Mouse (Mus musculus): ENCODE data around the gene Olfr284. TPM values are rescaled to one million over a fixed set of nuclear protein-coding genes. Genes with fewer than 3 reads are reported as not detected.

Olfr284 gene
- polyA plus RNA-seq (2016; fragmentation: Nextera tagmentation; extraction: Ambion mirVana) = not detected in 2 replicates

GRCm38 (mm10) chr15:98340887-98341286 is at the start of gene Olfr284:
Olfr284 (minus strand) TSS chr15:98340987.
- no peaks in the 10 kb centered on the region for H3K4me1 ChIP-seq
- no peaks in the 10 kb centered on the region for H3K9me3 ChIP-seq
- no peak for DNase-seq (ENCODE audit: extremely low spot score, low spot score)
- H3K27me3 ChIP-seq (ENCODE audit: poor library complexity, severe bottlenecking) = no peaks in the 10 kb centered on the region
- H3K27ac ChIP-seq = no peak within 1 kb of the TSS
- H3K36me3 ChIP-seq (replicated peaks) = no peaks in the 10 kb centered on the region
- 92% methylated on average over 8 of the region's 8 CpGs for WGBS
- H3K4me3 ChIP-seq = no peak within 1 kb of the TSS

- 38% methylated on average over 7 of the region's 7 CpGs for WGBS
- Histone ChIP-seq H3K36me3 (replicated peaks) (no peaks in the 10 kb centered on the region), H3K27ac (no peak overlapping the region), H3K4me3 (no peak overlapping the region), H3K4me1 (no peaks in the 10 kb centered on the region), H3K27me3 (ENCODE audit: poor library complexity, severe bottlenecking) (no peaks in the 10 kb centered on the region), H3K9me3 (peaks cover 4% of the 10 kb centered on the region; the same call in 1 of the 2 replicates)
- peak; percentile 75 for DNase-seq (ENCODE audit: extremely low spot score, low spot score)
Observed at GRCm38 (mm10) chr15:98389796-98390195, 49.0 kb upstream of the Olfr284 start.

- Histone ChIP-seq H3K27me3 (ENCODE audit: poor library complexity, severe bottlenecking) (no peaks in the 10 kb centered on the region), H3K9me3 (no peaks in the 10 kb centered on the region), H3K36me3 (replicated peaks) (no peaks in the 10 kb centered on the region), H3K27ac (no peak overlapping the region), H3K4me3 (no peak overlapping the region), H3K4me1 (no peaks in the 10 kb centered on the region)
- no peak for DNase-seq (ENCODE audit: extremely low spot score, low spot score)
- WGBS = 80% methylated on average over 2 of the region's 2 CpGs
Observed at GRCm38 (mm10) chr15:98387621-98388020, 46.8 kb upstream of the Olfr284 start.

- no peaks in the 10 kb centered on the region for H3K27me3 ChIP-seq (ENCODE audit: poor library complexity, severe bottlenecking)
- 90% methylated on average over 6 of the region's 6 CpGs for WGBS
- H3K36me3 ChIP-seq (replicated peaks) = no peaks in the 10 kb centered on the region
- no peak within 1 kb of the TSS for H3K27ac ChIP-seq
- H3K4me1 ChIP-seq = no peaks in the 10 kb centered on the region
- H3K4me3 ChIP-seq = no peak within 1 kb of the TSS
- H3K9me3 ChIP-seq = no peaks in the 10 kb centered on the region
- no peak for DNase-seq (ENCODE audit: extremely low spot score, low spot score)
Observed at GRCm38 (mm10) chr15:98380846-98381245, 40.1 kb upstream of the Olfr284 start, which contains the start of gene Olfr283. Olfr283 (minus strand) TSS chr15:98380946.

- Histone ChIP-seq H3K36me3 (replicated peaks) (no peaks in the 10 kb centered on the region), H3K27ac (no peak overlapping the region), H3K4me1 (no peaks in the 10 kb centered on the region), H3K27me3 (ENCODE audit: poor library complexity, severe bottlenecking) (no peaks in the 10 kb centered on the region), H3K9me3 (no peaks in the 10 kb centered on the region), H3K4me3 (no peak overlapping the region)
- no peak for DNase-seq (ENCODE audit: extremely low spot score, low spot score)
- 92% methylated on average over 13 of the region's 13 CpGs for WGBS
Observed at GRCm38 (mm10) chr15:98378209-98378608, 37.4 kb upstream of the Olfr284 start.

GRCm38 (mm10) chr15:98317177-98317724 is 23.5 kb downstream of the Olfr284 start, which contains the start of gene Olfr285:
Olfr285 (minus strand) TSS chr15:98317353.
- H3K4me1 ChIP-seq = no peaks in the 10 kb centered on the region
- DNase-seq (ENCODE audit: extremely low spot score, low spot score) = no peak

GRCm38 (mm10) chr15:98315703-98316102 is 25.1 kb downstream of the Olfr284 start:
- no peak overlapping the region for H3K4me3 ChIP-seq
- no peaks in the 10 kb centered on the region for H3K4me1 ChIP-seq
- H3K9me3 ChIP-seq = no peaks in the 10 kb centered on the region
- WGBS = 61% methylated on average over 6 of the region's 6 CpGs
- no peaks in the 10 kb centered on the region for H3K27me3 ChIP-seq (ENCODE audit: poor library complexity, severe bottlenecking)
- DNase-seq (ENCODE audit: extremely low spot score, low spot score) = no peak
- H3K27ac ChIP-seq = no peak overlapping the region
- H3K36me3 ChIP-seq (replicated peaks) = no peaks in the 10 kb centered on the region

More at GRCm38 (mm10) chr15:98317177-98317724, 23.5 kb downstream of the Olfr284 start, which contains the start of gene Olfr285:
- Histone ChIP-seq H3K27me3 (ENCODE audit: poor library complexity, severe bottlenecking) (no peaks in the 10 kb centered on the region), H3K4me3 (no peak within 1 kb of the TSS), H3K36me3 (replicated peaks) (no peaks in the 10 kb centered on the region), H3K27ac (no peak within 1 kb of the TSS), H3K9me3 (no peaks in the 10 kb centered on the region; the same call in 1 of the 2 replicates)
- WGBS = 93% methylated on average over 5 of the region's 5 CpGs

- Histone ChIP-seq H3K4me3 (peak within 1 kb of the TSS; percentile 81), H3K27ac (peak within 1 kb of the TSS; percentile 82), H3K9me3 (peaks cover 4% of the 10 kb centered on the region; the same call in 1 of the 2 replicates), H3K27me3 (ENCODE audit: poor library complexity, severe bottlenecking) (peaks cover 16% of the 10 kb centered on the region), H3K4me1 (peaks cover 11% of the 10 kb centered on the region), H3K36me3 (replicated peaks) (no peaks in the 10 kb centered on the region)
- DNase-seq (ENCODE audit: extremely low spot score, low spot score) = peak; percentile 22
- WGBS = 3% methylated on average over 60 of the region's 60 CpGs
Observed at GRCm38 (mm10) chr15:98295628-98296551, 44.9 kb downstream of the Olfr284 start, which contains the start of gene Zfp641. Zfp641 (minus strand) TSS chr15:98296161.

GRCm38 (mm10) chr15:98293651-98294050 is 47.1 kb downstream of the Olfr284 start:
- H3K4me3 ChIP-seq = no peak overlapping the region
- H3K27me3 ChIP-seq (ENCODE audit: poor library complexity, severe bottlenecking) = peaks cover 16% of the 10 kb centered on the region
- DNase-seq (ENCODE audit: extremely low spot score, low spot score) = no peak
- peaks cover 11% of the 10 kb centered on the region for H3K4me1 ChIP-seq
- WGBS = 88% methylated on average over 8 of the region's 8 CpGs
- H3K27ac ChIP-seq = no peak overlapping the region
- H3K36me3 ChIP-seq (replicated peaks) = no peaks in the 10 kb centered on the region
- no peaks in the 10 kb centered on the region for H3K9me3 ChIP-seq

Other genes starting within 250 kb of the Olfr284 start
- gene Pfkm, start 248.4 kb downstream of the Olfr284 start, polyA plus RNA-seq (2016; fragmentation: Nextera tagmentation; extraction: Ambion mirVana) = 37.8 and 38.2 TPM in 2 replicates
- 48.9 and 49.4 TPM in 2 replicates for gene Senp1, start 247.2 kb downstream of the Olfr284 start, polyA plus RNA-seq (2016; fragmentation: Nextera tagmentation; extraction: Ambion mirVana)
- gene Asb8, start 175.4 kb downstream of the Olfr284 start, polyA plus RNA-seq (2016; fragmentation: Nextera tagmentation; extraction: Ambion mirVana) = 40.7 and 40.8 TPM in 2 replicates
- 4.4 and 4.6 TPM in 2 replicates for gene Ccdc184, start 173.8 kb downstream of the Olfr284 start, polyA plus RNA-seq (2016; fragmentation: Nextera tagmentation; extraction: Ambion mirVana)
- not detected in 2 replicates for gene Olfr288, start 145.4 kb downstream of the Olfr284 start, polyA plus RNA-seq (2016; fragmentation: Nextera tagmentation; extraction: Ambion mirVana)
- gene Gm44579, start 120.0 kb downstream of the Olfr284 start, polyA plus RNA-seq (2016; fragmentation: Nextera tagmentation; extraction: Ambion mirVana) = not detected in 2 replicates
- not detected in 2 replicates for gene Olfr287, start 119.9 kb downstream of the Olfr284 start, polyA plus RNA-seq (2016; fragmentation: Nextera tagmentation; extraction: Ambion mirVana)
- not detected in 2 replicates for gene Olfr286, start 106.5 kb downstream of the Olfr284 start, polyA plus RNA-seq (2016; fragmentation: Nextera tagmentation; extraction: Ambion mirVana)
- gene H1fnt, start 83.7 kb downstream of the Olfr284 start, polyA plus RNA-seq (2016; fragmentation: Nextera tagmentation; extraction: Ambion mirVana) = not detected in 2 replicates
- 0.47 and 0.58 TPM in 2 replicates for gene Zfp641, start 44.8 kb downstream of the Olfr284 start, polyA plus RNA-seq (2016; fragmentation: Nextera tagmentation; extraction: Ambion mirVana)
- not detected in 2 replicates for gene Olfr285, start 23.6 kb downstream of the Olfr284 start, polyA plus RNA-seq (2016; fragmentation: Nextera tagmentation; extraction: Ambion mirVana)
- gene Olfr283, start 40.0 kb upstream of the Olfr284 start, polyA plus RNA-seq (2016; fragmentation: Nextera tagmentation; extraction: Ambion mirVana) = not detected in 2 replicates
- gene Olfr282, start 90.2 kb upstream of the Olfr284 start, polyA plus RNA-seq (2016; fragmentation: Nextera tagmentation; extraction: Ambion mirVana) = not detected in 2 replicates
- gene Olfr281, start 111.6 kb upstream of the Olfr284 start, polyA plus RNA-seq (2016; fragmentation: Nextera tagmentation; extraction: Ambion mirVana) = not detected in 2 replicates
- gene OR5BS1P, start 128.9 kb upstream of the Olfr284 start, polyA plus RNA-seq (2016; fragmentation: Nextera tagmentation; extraction: Ambion mirVana) = not detected in 2 replicates
- 0.49 TPM in 1 of 2 replicates, not detected in the other for gene Lalba, start 141.7 kb upstream of the Olfr284 start, polyA plus RNA-seq (2016; fragmentation: Nextera tagmentation; extraction: Ambion mirVana)
- not detected in 2 replicates for gene Olfr279, start 151.4 kb upstream of the Olfr284 start, polyA plus RNA-seq (2016; fragmentation: Nextera tagmentation; extraction: Ambion mirVana)
- 144 and 145 TPM in 2 replicates for gene Kansl2, start 193.3 kb upstream of the Olfr284 start, polyA plus RNA-seq (2016; fragmentation: Nextera tagmentation; extraction: Ambion mirVana)
- 59.8 and 62.0 TPM in 2 replicates for gene Ccnt1, start 229.9 kb upstream of the Olfr284 start, polyA plus RNA-seq (2016; fragmentation: Nextera tagmentation; extraction: Ambion mirVana)
- 0.29 TPM in 1 of 2 replicates, not detected in the other for gene 4930415O20Rik, start 230.0 kb upstream of the Olfr284 start, polyA plus RNA-seq (2016; fragmentation: Nextera tagmentation; extraction: Ambion mirVana)

Measured in forebrain, embryonic 10.5 days (tissue).